In the genomic region with DNA sequence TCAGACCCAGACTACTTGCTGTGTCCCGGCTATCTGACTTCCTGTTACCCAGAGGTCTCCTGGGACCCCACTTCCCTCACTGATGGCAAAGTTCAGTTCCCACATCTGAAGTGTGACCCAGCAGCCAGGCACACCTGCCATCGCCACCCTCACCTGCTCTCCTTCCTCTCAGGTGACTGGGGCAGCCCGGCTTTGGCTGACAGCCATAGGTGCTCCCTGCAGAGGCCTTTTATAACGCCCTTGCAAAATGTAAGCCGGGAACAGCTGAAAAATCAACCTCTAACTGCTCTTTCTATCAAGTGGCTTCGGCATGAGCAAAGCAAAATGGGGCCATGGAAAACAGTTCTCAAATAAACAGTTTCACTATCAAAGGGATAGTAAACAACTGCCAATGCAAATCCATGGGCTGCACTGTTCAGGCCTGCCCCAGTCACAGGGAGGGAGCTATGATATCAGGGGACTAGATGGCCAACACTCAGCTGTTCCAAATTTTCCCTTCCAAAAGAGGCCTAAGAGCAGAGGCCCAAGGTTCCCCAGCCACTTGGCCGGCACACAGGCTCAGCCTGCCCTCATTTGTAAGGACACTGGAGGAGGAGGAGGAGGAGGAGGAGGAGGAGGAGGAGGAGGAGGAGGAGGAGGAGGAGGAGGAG, we compare ENCODE assay signal across 9 mouse cellular contexts. TPM values are rescaled to one million over a fixed set of nuclear protein-coding genes. Genes with fewer than 3 reads are reported as not detected.
DNase-seq lines count a peak whose midpoint lies in the region; ATAC-seq and TF ChIP-seq lines count a peak whose summit lies in the region.
"Had no signal": no experiment of that assay in that cellular context is flagged by ENCODE, and none has a peak within 500 bp of the region (broad histone marks: within the 10 kb centered on the region; RNA-seq: fewer than 3 reads in every experiment).

No protein-coding gene starts in this region.

- H3K36me3 ChIP-seq in heart, embryonic 15.5 days = no peaks in the 10 kb centered on the region
- H3K36me3 ChIP-seq in forebrain, embryonic 11.5 days (ENCODE audit: control insufficient read depth, insufficient read depth, low read length) = no peaks in the 10 kb centered on the region
- H3K36me3 ChIP-seq: embryonic facial prominence, embryonic 12.5 days had no signal

- TF ChIP-seq CTCF in lung, adult 2 months (IDR thresholded peaks at IDR 0.05; ENCODE audit: insufficient read depth, low read length) = no peak
- no peak for TF ChIP-seq CTCF in cerebellum, adult 2 months (IDR thresholded peaks at IDR 0.05; ENCODE audit: borderline replicate concordance, insufficient read depth, low read depth, low read length)

- H3K4me1 ChIP-seq in lung, adult 2 months (ENCODE audit: control insufficient read depth, insufficient read depth, low read length) = peaks cover 19% of the 10 kb centered on the region; the same call in 1 of the 2 replicates
- peaks cover 37% of the 10 kb centered on the region for H3K4me1 ChIP-seq in cerebellum, adult 2 months (ENCODE audit: control insufficient read depth, insufficient read depth, low read length)
- H3K4me1 ChIP-seq in heart, embryonic 15.5 days (replicated peaks) = peaks cover 64% of the 10 kb centered on the region
- H3K4me1 ChIP-seq in forebrain, embryonic 11.5 days (replicated peaks; ENCODE audit: control insufficient read depth, insufficient read depth, low read length) = no peaks in the 10 kb centered on the region

- no peak overlapping the region for H3K4me2 ChIP-seq in heart, embryonic 15.5 days
- H3K4me2 ChIP-seq in forebrain, embryonic 11.5 days (ENCODE audit: low read depth, low read length, severe bottlenecking) = no peak overlapping the region
- H3K4me2 ChIP-seq: embryonic facial prominence, embryonic 12.5 days had no signal

- no peaks in the 10 kb centered on the region for H3K9me3 ChIP-seq in heart, embryonic 15.5 days (replicated peaks)
- H3K9me3 ChIP-seq in forebrain, embryonic 11.5 days (ENCODE audit: control insufficient read depth, low read length) = no peaks in the 10 kb centered on the region
- H3K9me3 ChIP-seq: embryonic facial prominence, embryonic 12.5 days had no signal

- no peak for TF ChIP-seq POLR2A in lung, adult 2 months (IDR thresholded peaks at IDR 0.05; ENCODE audit: borderline replicate concordance, extremely low read depth, low read depth, low read length)
- no peak for TF ChIP-seq POLR2A in cerebellum, adult 2 months (IDR thresholded peaks at IDR 0.05; ENCODE audit: borderline replicate concordance, insufficient read depth, low read length)

- H3K4me3 ChIP-seq in lung, adult 2 months (replicated peaks; ENCODE audit: extremely low read depth, low read depth, low read length) = no peak overlapping the region
- no peak overlapping the region for H3K4me3 ChIP-seq in cerebellum, adult 2 months (replicated peaks; ENCODE audit: insufficient read depth, low read depth, low read length)
- H3K4me3 ChIP-seq in heart, embryonic 15.5 days = no peak overlapping the region
- no peak overlapping the region for H3K4me3 ChIP-seq in forebrain, embryonic 11.5 days (ENCODE audit: low read depth, low read length)
- H3K4me3 ChIP-seq: embryonic facial prominence, embryonic 12.5 days had no signal

- WGBS in lung, adult 2 months = 35% methylated on average over 7 of the region's 7 CpGs
- 33% methylated on average over 6 of the region's 7 CpGs for WGBS in cerebellum, adult 2 months
- 44% methylated on average over 6 of the region's 7 CpGs for WGBS in heart, embryonic 15.5 days
- WGBS in forebrain, embryonic 11.5 days = 72% methylated on average over 6 of the region's 7 CpGs

- peak; percentile 24 to 53 for DNase-seq in lung, adult 18-20 months
- DNase-seq in lung, adult 2 months = no peak
- peak in 1 of 2 experiments; percentile 61 for DNase-seq in cerebellum, adult 2 months
- DNase-seq in lung, postnatal 14 days = peak; percentile 35
- no peak for DNase-seq in layer of hippocampus, postnatal 25 days (ENCODE audit: extremely low spot score in 1 of 2, low spot score in 1 of 2)
- DNase-seq in Muller cell, postnatal 12 days (ENCODE audit: inconsistent ontology term) = no peak
- no peak for DNase-seq in forebrain, embryonic 11.5 days (ENCODE audit: low spot score)

- H3K27ac ChIP-seq in cerebellum, adult 2 months (ENCODE audit: insufficient read depth, low read length) = peak overlapping the region; percentile 59
- peak overlapping the region; percentile 29 for H3K27ac ChIP-seq in heart, embryonic 15.5 days
- no peak overlapping the region for H3K27ac ChIP-seq in forebrain, embryonic 11.5 days (ENCODE audit: low read depth, low read length)
- H3K27ac ChIP-seq: embryonic facial prominence, embryonic 12.5 days had no signal

- H3K9ac ChIP-seq in heart, embryonic 15.5 days = no peak overlapping the region
- H3K9ac ChIP-seq in forebrain, embryonic 11.5 days (ENCODE audit: low read length) = no peak overlapping the region
- H3K9ac ChIP-seq: embryonic facial prominence, embryonic 12.5 days had no signal

- no peaks in the 10 kb centered on the region for H3K27me3 ChIP-seq in cerebellum, adult 2 months (ENCODE audit: control insufficient read depth, insufficient read depth, low read length)
- no peaks in the 10 kb centered on the region for H3K27me3 ChIP-seq in heart, embryonic 15.5 days
- H3K27me3 ChIP-seq in forebrain, embryonic 11.5 days (ENCODE audit: control insufficient read depth, insufficient read depth, low read length) = no peaks in the 10 kb centered on the region
- H3K27me3 ChIP-seq: embryonic facial prominence, embryonic 12.5 days had no signal

- ATAC-seq in heart, embryonic 15.5 days (replicated peaks; ENCODE audit: insufficient number of reproducible peaks, insufficient read depth, low FRiP score, low read depth) = no peak; the same call in 1 of the 2 replicates
- no peak for ATAC-seq in forebrain, embryonic 11.5 days (replicated peaks; ENCODE audit: low FRiP score)

RNA-seq across cellular contexts. Expression of a gene that starts 12.5 kb away (rescaled TPM):
- 44.2 and 53.7 TPM in 2 replicates for polyA plus RNA-seq in lung, adult 2 months (2012; rRNA removed)
- 34.7 and 38.8 TPM in 2 replicates for polyA plus RNA-seq in cerebellum, adult 2 months (2012; rRNA removed)
- 36.7 and 40.3 TPM in 2 replicates for polyA plus RNA-seq in heart, embryonic 15.5 days (2015; fragmentation: Nextera tagmentation; extraction: Ambion mirVana)
- 10 to 100 TPM; 37.0 to 45.7 TPM for total RNA-seq in layer of hippocampus, postnatal 25 days (2021)
- polyA plus RNA-seq in forebrain, embryonic 11.5 days (2014; fragmentation: Nextera tagmentation; extraction: Ambion mirVana) = 14.8 and 17.8 TPM in 2 replicates

Comparison
In these comparisons a context has a peak if more than half of its experiments do, and no peak if none do; other contexts are left out.
1. DNase-seq: peak in lung, adult 18-20 months (2 of 2) and lung, postnatal 14 days (single experiment); none in lung, adult 2 months (single experiment), layer of hippocampus, postnatal 25 days (0 of 2), Muller cell, postnatal 12 days (single experiment) and forebrain, embryonic 11.5 days (single experiment).